Mouse (Mus musculus) midbrain, embryonic 14.5 days (tissue): Measurements from ENCODE around the gene Pus1. TPM values are rescaled to one million over a fixed set of nuclear protein-coding genes. Genes with fewer than 3 reads are reported as not detected.

Source experiments
- ATAC-seq: fragments of 200-750 bp; cut with Nextera tagmentation; 2 replicates; pipeline ENCODE4 v1.8.0; 2017; ENCODE audit warnings: moderate number of reproducible peaks, moderate library complexity; ENCODE audit not compliant: low FRiP score, low TSS enrichment
- DNase-seq: peaks from one replicate; pipeline ENCODE4 v3.0.0-alpha.2; 2015
- H3K27ac ChIP-seq: fragments of 300-500 bp; sonication (generic); replicated peaks from 2 replicates; pipeline ENCODE4 v1.5.1; 2014; ENCODE audit warnings: mild to moderate bottlenecking, low read depth, low read length, moderate library complexity
- H3K27me3 ChIP-seq: fragments of 300-500 bp; sonication (generic); 2 replicates; pipeline ENCODE4 v1.6.1; 2014; ENCODE audit warnings: low read length, control low read depth, mixed read lengths; ENCODE audit not compliant: control insufficient read depth, insufficient read depth
- H3K36me3 ChIP-seq: fragments of 300-500 bp; sonication (generic); 2 replicates; pipeline ENCODE4 v1.6.1; 2014; ENCODE audit warnings: low read length, control low read depth; ENCODE audit not compliant: control insufficient read depth, insufficient read depth
- H3K4me1 ChIP-seq: fragments of 300-500 bp; sonication (generic); 2 replicates; pipeline ENCODE4 v1.6.1; 2014; ENCODE audit warnings: mild to moderate bottlenecking, antibody characterized with exemption, low read length, control low read depth; ENCODE audit not compliant: control insufficient read depth, insufficient read depth
- H3K4me2 ChIP-seq: fragments of 300-500 bp; sonication (generic); 2 replicates; pipeline ENCODE4 v1.6.1; 2014; ENCODE audit warnings: mild to moderate bottlenecking, low read length, moderate library complexity
- H3K4me3 ChIP-seq: fragments of 300-500 bp; sonication (generic); replicated peaks from 2 replicates; pipeline ENCODE4 v1.5.1; 2014; ENCODE audit warnings: low read depth, low read length
- H3K9ac ChIP-seq: fragments of 300-500 bp; sonication (generic); replicated peaks from 2 replicates; pipeline ENCODE4 v1.6.1; 2014; ENCODE audit warnings: mild to moderate bottlenecking, low read length, moderate library complexity
- H3K9me3 ChIP-seq: fragments of 300-500 bp; sonication (generic); 2 replicates; pipeline ENCODE4 v1.6.1; 2016; ENCODE audit warnings: low read length, control low read depth, mixed read lengths; ENCODE audit not compliant: control insufficient read depth
- WGBS: fragments of 180-500 bp; shearing (Covaris S2); extraction: QIAGEN DNeasy Blood & Tissue Kit; methylation state at CpG from one replicate; pipeline ENCODE4 v1.1.7; 2014; 5-methylcytosine and 5-hydroxymethylcytosine counted together
- polyA plus RNA-seq: library from polyadenylated mRNA; unstranded; fragments of >200 nt; fragmentation: Nextera tagmentation; extraction: Ambion mirVana; gene quantifications from 2 replicates; pipeline ENCODE4 v1.2.1, GENCODE M21; 2014

Gene Pus1
- polyA plus RNA-seq = 12.5 and 13.5 TPM in 2 replicates

- peaks cover 20% of the 10 kb centered on the region for H3K36me3 ChIP-seq
- peak within 1 kb of the TSS; percentile 94 for H3K4me2 ChIP-seq
- ATAC-seq (peak; percentile 88), DNase-seq (peak; percentile 95)
- under 1% methylated on average over 56 of the region's 57 CpGs for WGBS
- peak within 1 kb of the TSS; percentile 72 for H3K9ac ChIP-seq
- no peaks in the 10 kb centered on the region for H3K27me3 ChIP-seq
- H3K27ac ChIP-seq = peak within 1 kb of the TSS; percentile 52; the same call in 1 of the 2 replicates
- no peaks in the 10 kb centered on the region for H3K9me3 ChIP-seq
- peak within 1 kb of the TSS; percentile 76 for H3K4me3 ChIP-seq
- peaks cover 12% of the 10 kb centered on the region for H3K4me1 ChIP-seq
Measured at GRCm38 (mm10) chr5:110779998-110780760, at the start of gene Pus1. Pus1 (minus strand) TSS chr5:110780659.

- no peaks in the 10 kb centered on the region for H3K4me1 ChIP-seq
- H3K4me2 ChIP-seq = no peak overlapping the region
- H3K4me3 ChIP-seq = no peak overlapping the region
- H3K9ac ChIP-seq = no peak overlapping the region
- 94% methylated on average over 5 of the region's 5 CpGs for WGBS
- no peaks in the 10 kb centered on the region for H3K9me3 ChIP-seq
- H3K36me3 ChIP-seq = no peaks in the 10 kb centered on the region
- DNase-seq = no peak
- no peak for ATAC-seq
- no peak overlapping the region for H3K27ac ChIP-seq
- no peaks in the 10 kb centered on the region for H3K27me3 ChIP-seq
Measured at GRCm38 (mm10) chr5:110827576-110827975, 47.1 kb upstream of the Pus1 start.

DNA sequence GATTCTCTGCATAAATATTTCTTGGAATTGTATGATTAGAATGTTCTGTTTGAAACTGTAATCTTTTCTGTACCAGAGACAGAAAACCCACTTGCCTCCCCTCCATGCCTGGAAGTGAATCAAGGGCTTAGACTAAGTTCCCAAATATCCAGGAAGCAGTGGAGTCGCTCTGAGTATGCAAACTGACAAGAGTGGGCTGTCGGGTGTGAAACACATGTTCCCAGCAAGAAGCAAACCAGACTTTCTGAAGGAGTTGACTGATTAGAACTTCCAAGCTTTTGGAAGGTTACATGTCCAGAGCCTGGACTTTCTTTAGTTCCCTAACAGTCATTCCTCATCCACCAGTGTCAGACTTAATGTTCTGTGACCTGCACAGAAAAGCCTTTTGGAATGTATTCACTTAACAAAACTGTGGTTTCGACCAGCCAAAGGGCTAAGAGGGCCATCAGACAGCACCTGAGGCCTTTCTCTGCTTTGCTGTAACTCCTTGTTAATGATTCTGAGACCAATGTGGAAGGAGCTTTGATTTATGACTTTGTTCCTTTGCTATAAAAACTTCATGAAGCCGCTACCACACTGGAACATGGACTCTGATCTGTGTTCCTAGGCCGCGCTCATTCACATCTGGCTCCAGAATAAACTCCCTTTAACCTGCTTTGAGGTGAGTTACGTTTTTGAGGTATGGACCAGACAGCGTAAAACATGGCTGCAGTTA lies 46.5 kb upstream of the Pus1 start:
- WGBS = 93% methylated on average over 8 of the region's 8 CpGs
- H3K4me2 ChIP-seq = no peak overlapping the region
- ATAC-seq (no peak), DNase-seq (no peak)
- H3K27ac ChIP-seq = no peak overlapping the region
- H3K36me3 ChIP-seq = no peaks in the 10 kb centered on the region
- H3K27me3 ChIP-seq = no peaks in the 10 kb centered on the region
- no peaks in the 10 kb centered on the region for H3K9me3 ChIP-seq
- no peak overlapping the region for H3K9ac ChIP-seq
- H3K4me3 ChIP-seq = no peak overlapping the region
- H3K4me1 ChIP-seq = no peaks in the 10 kb centered on the region

DNA sequence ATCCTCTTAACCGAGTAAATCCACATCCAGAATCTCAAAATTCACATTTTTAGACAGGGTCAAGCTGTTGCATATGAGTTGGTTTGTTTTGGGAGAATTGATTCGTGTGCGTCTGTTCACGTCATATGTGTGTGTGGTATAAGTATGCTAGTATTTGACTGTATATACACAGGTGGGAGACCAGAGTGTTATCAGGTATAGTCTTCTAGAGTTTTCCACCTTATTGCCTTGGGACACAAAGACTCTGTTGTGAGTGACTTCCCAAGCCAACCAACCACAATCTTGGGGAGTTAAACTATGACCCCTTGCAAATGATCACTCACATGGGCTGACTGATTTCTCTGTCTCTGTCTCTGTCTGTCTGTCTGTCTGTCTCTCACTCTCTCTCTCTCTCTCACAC lies 44.0 kb upstream of the Pus1 start:
- Histone ChIP-seq H3K9ac (no peak overlapping the region), H3K4me2 (no peak overlapping the region), H3K9me3 (no peaks in the 10 kb centered on the region), H3K4me3 (no peak overlapping the region), H3K27ac (no peak overlapping the region), H3K4me1 (no peaks in the 10 kb centered on the region), H3K27me3 (no peaks in the 10 kb centered on the region), H3K36me3 (no peaks in the 10 kb centered on the region)
- ATAC-seq = no peak
- WGBS = 90% methylated on average over 4 of the region's 4 CpGs
- DNase-seq = no peak

DNA sequence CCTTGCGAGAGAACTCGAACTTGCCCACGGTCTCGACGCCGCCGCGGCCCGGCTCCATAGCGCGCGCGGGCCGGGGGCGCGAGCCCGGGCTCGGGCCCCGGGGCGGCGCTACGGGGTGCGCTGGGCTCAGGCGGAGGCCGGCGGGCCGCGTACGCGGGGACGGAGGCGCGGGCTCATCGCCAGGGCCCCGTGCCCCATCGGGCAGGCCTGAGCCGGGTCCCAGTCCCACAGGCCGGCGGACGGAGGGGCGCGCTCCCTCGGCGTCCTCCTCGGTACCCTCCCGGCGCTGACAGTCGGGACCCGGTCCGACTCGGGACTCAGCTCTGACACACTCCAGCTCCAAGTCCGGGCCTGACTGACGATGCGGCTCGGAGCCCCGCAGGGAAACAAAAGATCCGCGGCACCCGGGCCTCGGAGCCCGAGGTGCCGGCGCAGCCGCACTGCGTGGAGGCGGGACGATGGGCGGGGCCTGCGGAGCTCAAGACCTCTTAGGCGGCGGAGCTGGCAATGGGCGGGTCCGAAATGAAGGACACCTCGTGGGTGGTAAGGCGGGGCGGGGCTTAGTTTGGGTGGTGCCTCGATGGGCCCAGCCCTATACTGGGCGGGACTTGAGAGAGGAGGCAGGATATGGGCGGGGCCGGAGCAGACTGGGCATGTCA lies 29.3 kb upstream of the Pus1 start, which contains the start of gene Ulk1:
Ulk1 (minus strand) TSS at position 431 of the 659 bp plus-strand sequence.
- H3K36me3 ChIP-seq = peaks cover 22% of the 10 kb centered on the region; the same call in 1 of the 2 replicates
- ATAC-seq (peak; percentile 97), DNase-seq (peak; percentile 99)
- peaks cover 30% of the 10 kb centered on the region for H3K4me1 ChIP-seq
- H3K9me3 ChIP-seq = no peaks in the 10 kb centered on the region
- peak within 1 kb of the TSS; percentile 84 for H3K4me3 ChIP-seq
- WGBS = under 1% methylated on average over 77 of the region's 80 CpGs
- peak within 1 kb of the TSS; percentile 89 for H3K27ac ChIP-seq
- H3K27me3 ChIP-seq = no peaks in the 10 kb centered on the region
- peak within 1 kb of the TSS; percentile 98 for H3K4me2 ChIP-seq
- peak within 1 kb of the TSS; percentile 99 for H3K9ac ChIP-seq

DNA sequence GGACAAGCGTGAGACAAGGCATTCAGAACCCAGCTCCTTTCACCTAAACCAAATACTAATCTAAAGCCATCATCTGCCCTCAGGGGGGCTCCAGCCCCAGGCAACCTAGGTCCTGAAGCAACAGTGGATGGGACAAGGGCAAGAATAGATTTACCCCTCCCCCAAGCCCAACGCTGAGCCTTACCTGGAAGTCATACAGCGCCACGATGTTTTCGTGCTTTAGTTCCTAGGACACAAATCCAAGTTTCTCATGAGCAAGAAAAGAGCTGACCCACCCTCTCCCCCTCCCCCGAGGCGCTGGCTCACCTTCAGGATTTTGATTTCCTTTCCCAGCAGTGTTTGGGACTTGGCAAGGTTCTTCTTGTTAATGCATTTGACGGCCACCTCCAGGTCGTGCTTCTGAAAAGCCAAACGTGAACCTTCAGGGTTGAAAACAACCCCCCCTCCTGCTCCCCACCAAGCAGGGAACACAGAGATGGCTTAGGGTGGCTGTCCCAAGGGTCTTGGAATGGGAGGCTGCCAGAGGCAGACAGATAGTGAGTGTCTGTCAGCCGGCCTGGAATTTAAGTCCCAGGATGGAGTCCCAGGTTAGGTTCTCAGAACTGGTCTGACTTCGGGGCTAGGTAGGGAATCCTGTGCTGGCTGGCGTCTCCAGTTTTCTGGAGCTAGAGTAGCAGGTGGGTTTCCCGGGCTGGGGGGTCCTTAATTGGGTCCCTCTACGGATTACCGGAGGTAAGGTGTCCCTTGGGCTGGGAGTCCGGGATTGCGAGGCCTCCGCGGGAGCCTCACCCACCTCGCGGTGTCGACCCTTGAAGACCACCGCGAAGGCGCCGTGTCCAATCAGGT lies 28.6 kb upstream of the Pus1 start:
- H3K4me2 ChIP-seq = peak overlapping the region; percentile 98
- peaks cover 30% of the 10 kb centered on the region for H3K4me1 ChIP-seq
- peak overlapping the region; percentile 89 for H3K27ac ChIP-seq
- H3K27me3 ChIP-seq = no peaks in the 10 kb centered on the region
- H3K4me3 ChIP-seq = peak overlapping the region; percentile 84
- H3K9me3 ChIP-seq = no peaks in the 10 kb centered on the region
- ATAC-seq (no peak), DNase-seq (peak; percentile 34)
- H3K9ac ChIP-seq = peak overlapping the region; percentile 99
- H3K36me3 ChIP-seq = peaks cover 27% of the 10 kb centered on the region; the same call in 1 of the 2 replicates
- 1% methylated on average over 27 of the region's 27 CpGs for WGBS

DNA sequence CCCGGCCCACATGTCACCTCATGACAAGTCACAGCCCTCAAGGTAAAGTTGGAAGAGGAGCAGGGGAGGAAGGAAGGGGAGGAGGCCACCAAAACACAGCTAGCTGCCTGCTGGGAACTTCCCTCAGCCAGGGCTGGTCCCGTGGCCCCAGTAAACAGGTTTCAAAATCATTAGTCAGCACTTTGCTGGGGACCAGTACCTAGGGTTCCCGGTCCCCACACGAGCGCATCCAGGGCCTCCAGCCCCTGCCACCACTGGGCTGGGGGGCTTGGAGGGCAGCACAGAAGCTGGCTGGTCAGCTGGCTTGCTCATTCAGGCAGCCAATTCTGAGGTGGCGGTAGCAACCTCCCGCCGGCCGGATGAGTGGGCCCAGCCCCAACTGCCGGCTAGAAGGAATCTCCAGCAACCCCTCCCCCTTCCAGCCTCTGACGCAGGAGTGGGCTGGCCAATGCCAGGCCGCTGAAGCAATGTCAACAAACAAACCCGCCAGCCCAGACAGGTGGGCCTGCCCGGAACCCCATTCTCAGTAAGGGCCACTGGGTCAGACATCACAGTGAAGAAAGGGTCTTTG lies 27.7 kb upstream of the Pus1 start:
- Histone ChIP-seq H3K27me3 (no peaks in the 10 kb centered on the region), H3K9ac (peak overlapping the region; percentile 99), H3K4me1 (peaks cover 30% of the 10 kb centered on the region), H3K4me2 (peak overlapping the region; percentile 98), H3K9me3 (no peaks in the 10 kb centered on the region), H3K4me3 (peak overlapping the region; percentile 84), H3K27ac (peak overlapping the region; percentile 52), H3K36me3 (peaks cover 27% of the 10 kb centered on the region; the same call in 1 of the 2 replicates)
- 4% methylated on average over 14 of the region's 14 CpGs for WGBS
- DNase-seq (peak; percentile 86), ATAC-seq (peak; percentile 51)
